In the genomic region with DNA sequence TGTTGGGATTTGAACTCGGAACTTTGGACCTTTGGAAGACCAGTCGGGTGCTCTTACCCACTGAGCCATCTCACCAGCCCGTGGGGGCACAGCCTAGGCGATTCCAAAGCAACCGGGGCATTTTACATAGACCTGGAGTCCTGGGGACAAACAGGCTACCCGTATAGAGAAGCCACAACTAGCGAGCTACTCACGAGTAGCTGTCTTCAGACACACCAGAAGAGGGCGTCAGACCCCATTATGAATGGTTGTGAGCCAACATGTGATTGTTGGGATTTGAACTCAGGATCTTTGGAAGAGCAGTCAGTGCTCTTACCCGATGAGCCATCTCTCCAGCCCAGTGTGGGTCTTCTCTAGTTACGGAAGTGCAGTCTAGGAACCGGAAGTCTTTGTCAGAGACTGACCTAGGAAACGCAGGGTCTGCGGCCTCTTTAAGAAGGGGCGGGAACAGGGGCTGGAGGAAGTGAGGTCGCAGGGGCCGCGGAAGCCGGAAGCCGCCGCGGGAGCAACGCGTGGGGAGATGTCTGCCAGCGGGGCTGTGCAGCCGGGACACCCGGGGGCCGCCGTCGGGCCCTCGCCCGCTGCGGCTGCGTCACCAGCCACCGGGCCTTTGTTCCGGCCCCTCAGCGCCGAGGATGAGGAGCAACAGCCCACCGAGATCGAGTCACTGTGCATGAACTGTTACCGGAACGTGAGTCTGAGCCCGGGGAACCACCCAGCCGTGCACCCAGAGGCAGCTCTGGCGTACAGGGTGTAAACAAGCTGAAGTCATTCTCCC, we compare ENCODE assay signal across 8 mouse cellular contexts. TPM values are rescaled to one million over a fixed set of nuclear protein-coding genes. Genes with fewer than 3 reads are reported as not detected.
DNase-seq lines count a peak whose midpoint lies in the region; ATAC-seq lines count a peak whose summit lies in the region.

A gene (plus strand): TSS at position 388 of the 778 bp plus-strand sequence.

- peak within 1 kb of the TSS; percentile 55 for H3K4me2 ChIP-seq in intestine, embryonic 14.5 days (ENCODE audit: low read length)

- peak; percentile 81 to 85 for DNase-seq in adrenal gland, adult 18-20 months (ENCODE audit: low spot score in 2 of 2)
- DNase-seq in embryo, embryonic 11 days = peak; percentile 95
- DNase-seq in gastrocnemius, postnatal 25 days = peak; percentile 88
- DNase-seq in intestine, embryonic 14.5 days (ENCODE audit: low spot score) = peak; percentile 92
- DNase-seq in left cerebral cortex, postnatal 14 days (ENCODE audit: low spot score in 2 of 2) = peak; percentile 88 to 89
- peak; percentile 94 for DNase-seq in mesoderm, embryonic 11.5 days (ENCODE audit: low read depth, low spot score)
- peak; percentile 86 to 89 for DNase-seq in right cerebral cortex, postnatal 36 days (ENCODE audit: low spot score in 2 of 2)
- DNase-seq in yolk sac, embryonic 10.5 days (ENCODE audit: low spot score) = peak; percentile 90

- peak within 1 kb of the TSS; percentile 61 for H3K4me3 ChIP-seq in intestine, embryonic 14.5 days (ENCODE audit: low read depth, low read length)

- peak within 1 kb of the TSS; percentile 60 for H3K9ac ChIP-seq in intestine, embryonic 14.5 days (ENCODE audit: low read length)

- ATAC-seq in intestine, embryonic 14.5 days (replicated peaks; ENCODE audit: low FRiP score, low TSS enrichment, low read depth) = peak; percentile 95

- H3K27ac ChIP-seq in intestine, embryonic 14.5 days (ENCODE audit: low read depth) = peak within 1 kb of the TSS; percentile 40

- peaks cover 10% of the 10 kb centered on the region; the same call in 1 of the 2 replicates for H3K27me3 ChIP-seq in intestine, embryonic 14.5 days (replicated peaks; ENCODE audit: control insufficient read depth, insufficient read depth, low read length)

- intact Hi-C loops in left cerebral cortex, postnatal 14 days (cut with DNase I) = no loop called here

- peaks cover 5% of the 10 kb centered on the region; the same call in 1 of the 2 replicates for H3K4me1 ChIP-seq in intestine, embryonic 14.5 days (replicated peaks; ENCODE audit: control insufficient read depth, insufficient read depth, low read length)

- WGBS in intestine, embryonic 14.5 days = 6% methylated on average over 45 of the region's 45 CpGs

- H3K9me3 ChIP-seq in intestine, embryonic 14.5 days (ENCODE audit: control insufficient read depth, low read length) = no peaks in the 10 kb centered on the region

- H3K36me3 ChIP-seq in intestine, embryonic 14.5 days (ENCODE audit: control insufficient read depth, insufficient read depth, low read length) = peaks cover 37% of the 10 kb centered on the region

RNA-seq across cellular contexts. Expression of the gene that starts here (rescaled TPM):
- total RNA-seq in adrenal gland, adult 18-20 months (2021) = 10 to 100 TPM; 40.2 to 61.8 TPM
- 10 to 100 TPM; 18.9 to 26.3 TPM for total RNA-seq in gastrocnemius, postnatal 25 days (2021)
- 68.3 and 70.2 TPM in 2 replicates for polyA plus RNA-seq in intestine, embryonic 14.5 days (2014; fragmentation: Nextera tagmentation; extraction: Ambion mirVana)
- 10 to 100 TPM; 35.6 to 39.4 TPM for total RNA-seq in left cerebral cortex, postnatal 14 days (2021)

Comparison
In these comparisons a context has a peak if more than half of its experiments do, and no peak if none do; other contexts are left out.
1. Peak in every context shown above with its lines: DNase-seq, ATAC-seq, H3K4me3 ChIP-seq and H3K27ac ChIP-seq.